Mouse (Mus musculus) erythroblast, adult 5-6 weeks (primary cell): ENCODE results near the gene Zfp974. TPM values are rescaled to one million over a fixed set of nuclear protein-coding genes. Genes with fewer than 3 reads are reported as not detected.
"Not testable (repeated sequence)": the region's sequence is repeated elsewhere in the genome, so short reads cannot be mapped to it uniquely, and the experiment has no call there.

Source experiments
- ATAC-seq: replicated peaks from 2 replicates; pipeline ENCODE4 v1.8.0; 2016; ENCODE audit warnings: moderate number of reproducible peaks, mild to moderate bottlenecking, moderate TSS enrichment, inconsistent platforms; ENCODE audit not compliant: poor library complexity, low FRiP score, severe bottlenecking
- total RNA-seq, 2 experiments: library from RNA; stranded (forward) in 1 of 2; stranded (reverse) in 1 of 2; fragments of 150-400 nt in 1 of 2; fragments of 200-764, 138-1000 nt in 1 of 2; gene quantifications; 2 replicates each; pipeline versions ENCODE4 v1.2.3 to v1.2.4; 2015 to 2017; ENCODE audit warnings: low replicate concordance in 2 of 2

Zfp974 gene
- total RNA-seq (2015; ENCODE audit: low replicate concordance), result 3.3 TPM in 1 of 2 replicates, not detected in the other
- total RNA-seq (2017; ENCODE audit: low replicate concordance), result 0.14 TPM in 1 of 2 replicates, not detected in the other

GRCm38 (mm10) chr7:27928818-27929695 lies at the start of gene Zfp974:
Zfp974 (minus strand) TSS chr7:27929460.
- no peak for ATAC-seq

GRCm38 (mm10) chr7:27949451-27949850 lies 20.2 kb upstream of the Zfp974 start:
- peak; percentile 73 for ATAC-seq

GRCm38 (mm10) chr7:27941869-27942268 lies 12.6 kb upstream of the Zfp974 start:
- ATAC-seq, result not testable (repeated sequence)

- not testable (repeated sequence) for ATAC-seq
Observed at GRCm38 (mm10) chr7:27933800-27934158, 4.5 kb upstream of the Zfp974 start.

- ATAC-seq, result no peak
Observed at GRCm38 (mm10) chr7:27933050-27933799, 4.0 kb upstream of the Zfp974 start.

GRCm38 (mm10) chr7:27927041-27927440 lies 2.2 kb downstream of the Zfp974 start:
- not testable (repeated sequence) for ATAC-seq

- ATAC-seq, result not testable (repeated sequence)
Observed at GRCm38 (mm10) chr7:27910952-27911351, 18.3 kb downstream of the Zfp974 start.

GRCm38 (mm10) chr7:27905061-27905848 lies 24.0 kb downstream of the Zfp974 start:
- no peak for ATAC-seq

- ATAC-seq, result no peak
Observed at GRCm38 (mm10) chr7:27900601-27901000, 28.7 kb downstream of the Zfp974 start.

- no peak for ATAC-seq
Observed at GRCm38 (mm10) chr7:27881721-27882120, 47.5 kb downstream of the Zfp974 start.

GRCm38 (mm10) chr7:27862578-27862977 lies 66.7 kb downstream of the Zfp974 start:
- not testable (repeated sequence) for ATAC-seq

GRCm38 (mm10) chr7:27860396-27861235 lies 68.6 kb downstream of the Zfp974 start:
- peak; percentile 82 for ATAC-seq

GRCm38 (mm10) chr7:27859301-27860251 lies 69.7 kb downstream of the Zfp974 start:
- no peak for ATAC-seq

Other genes with a start within 250 kb of the Zfp974 start
- not detected in 2 replicates for gene Zfp607b, start 240.1 kb downstream of the Zfp974 start, total RNA-seq (2015; ENCODE audit: low replicate concordance)
- 0.28 TPM in 1 of 2 replicates, not detected in the other for gene Zfp607b, start 240.1 kb downstream of the Zfp974 start, total RNA-seq (2017; ENCODE audit: low replicate concordance)
- 0.42 and 4.0 TPM in 2 replicates for gene Zfp60, start 198.1 kb downstream of the Zfp974 start, total RNA-seq (2015; ENCODE audit: low replicate concordance)
- 1.8 and 4.5 TPM in 2 replicates for gene Zfp60, start 198.1 kb downstream of the Zfp974 start, total RNA-seq (2017; ENCODE audit: low replicate concordance)
- gene Zfp626, start 122.3 kb downstream of the Zfp974 start, total RNA-seq (2015; ENCODE audit: low replicate concordance), result 1.5 and 6.7 TPM in 2 replicates
- 0.68 and 2.8 TPM in 2 replicates for gene Zfp626, start 122.3 kb downstream of the Zfp974 start, total RNA-seq (2017; ENCODE audit: low replicate concordance)
- gene Zfp59, start 90.9 kb downstream of the Zfp974 start, total RNA-seq (2015; ENCODE audit: low replicate concordance), result 0.63 and 1.9 TPM in 2 replicates
- gene Zfp59, start 90.9 kb downstream of the Zfp974 start, total RNA-seq (2017; ENCODE audit: low replicate concordance), result 2.0 and 2.4 TPM in 2 replicates
- 0.58 and 1.0 TPM in 2 replicates for gene Zfp607a, start 71.9 kb downstream of the Zfp974 start, total RNA-seq (2015; ENCODE audit: low replicate concordance)
- gene Zfp607a, start 71.9 kb downstream of the Zfp974 start, total RNA-seq (2017; ENCODE audit: low replicate concordance), result 1.1 and 2.6 TPM in 2 replicates
- gene Zfp780b, start 49.7 kb upstream of the Zfp974 start, total RNA-seq (2015; ENCODE audit: low replicate concordance), result 3.1 and 3.8 TPM in 2 replicates
- 3.2 and 3.6 TPM in 2 replicates for gene Zfp780b, start 49.7 kb upstream of the Zfp974 start, total RNA-seq (2017; ENCODE audit: low replicate concordance)
- 0.38 and 2.3 TPM in 2 replicates for gene Zfp850, start 84.7 kb upstream of the Zfp974 start, total RNA-seq (2015; ENCODE audit: low replicate concordance)
- gene Zfp850, start 84.7 kb upstream of the Zfp974 start, total RNA-seq (2017; ENCODE audit: low replicate concordance), result 0.43 and 0.84 TPM in 2 replicates
- 42.7 and 43.7 TPM in 2 replicates for gene Psmc4, start 120.6 kb upstream of the Zfp974 start, total RNA-seq (2015; ENCODE audit: low replicate concordance)
- gene Psmc4, start 120.6 kb upstream of the Zfp974 start, total RNA-seq (2017; ENCODE audit: low replicate concordance), result 36.5 and 39.1 TPM in 2 replicates
- gene Fcgbp, start 141.8 kb upstream of the Zfp974 start, total RNA-seq (2015; ENCODE audit: low replicate concordance), result not detected in 2 replicates
- gene Fcgbp, start 141.8 kb upstream of the Zfp974 start, total RNA-seq (2017; ENCODE audit: low replicate concordance), result not detected in 2 replicates
- gene 9530053A07Rik, start 200.0 kb upstream of the Zfp974 start, total RNA-seq (2015; ENCODE audit: low replicate concordance), result not detected in 2 replicates
- 0.28 TPM in 1 of 2 replicates, not detected in the other for gene 9530053A07Rik, start 200.0 kb upstream of the Zfp974 start, total RNA-seq (2017; ENCODE audit: low replicate concordance)
- 12.5 and 30.1 TPM in 2 replicates for gene Fbl, start 240.2 kb upstream of the Zfp974 start, total RNA-seq (2015; ENCODE audit: low replicate concordance)
- 22.2 and 30.7 TPM in 2 replicates for gene Fbl, start 240.2 kb upstream of the Zfp974 start, total RNA-seq (2017; ENCODE audit: low replicate concordance)